Mouse (Mus musculus) CH12F3 (cell line): Measurements from ENCODE around the gene Ahnak2.
"Not testable (repeated sequence)": the region's sequence is repeated elsewhere in the genome, so short reads cannot be mapped to it uniquely, and the experiment has no call there.

Source experiments
- in situ Hi-C: fragments of 300-500 bp; cut with MboI; formaldehyde crosslinking; loops from 2 replicates; pipeline ENCODE4 v1.14.3; 2020; ENCODE audit warnings: low sequenced_read_pairs

Ahnak2 gene

GRCm38 (mm10) chr12:112801864-112802846, at the start of gene Ahnak2:
Gene Ahnak2 (minus strand): TSS chr12:112802657.
- in situ Hi-C loops, result no loop called here

- in situ Hi-C loops, result no loop called here
These were observed 48.7 kb upstream of the Ahnak2 start for GRCm38 (mm10) chr12:112851116-112851515.

- in situ Hi-C loops, result no loop called here
These were observed 47.9 kb upstream of the Ahnak2 start for GRCm38 (mm10) chr12:112850344-112850743.

- in situ Hi-C loops, result no loop called here
These were observed 47.0 kb upstream of the Ahnak2 start for GRCm38 (mm10) chr12:112849235-112850022.

- in situ Hi-C loops, result no loop called here
These were observed 45.4 kb upstream of the Ahnak2 start for GRCm38 (mm10) chr12:112847880-112848279.

GRCm38 (mm10) chr12:112843803-112844202, 41.3 kb upstream of the Ahnak2 start:
- in situ Hi-C loops, result no loop called here

- in situ Hi-C loops, result not testable (repeated sequence)
These were observed 39.7 kb upstream of the Ahnak2 start for GRCm38 (mm10) chr12:112842128-112842527.

GRCm38 (mm10) chr12:112841338-112841892, 39.0 kb upstream of the Ahnak2 start:
- in situ Hi-C loops, result not testable (repeated sequence)

GRCm38 (mm10) chr12:112840209-112841086, 38.0 kb upstream of the Ahnak2 start:
- in situ Hi-C loops, result no loop called here

- in situ Hi-C loops, result no loop called here
These were observed 32.6 kb upstream of the Ahnak2 start for GRCm38 (mm10) chr12:112835046-112835445.

GRCm38 (mm10) chr12:112833527-112833926, 31.1 kb upstream of the Ahnak2 start:
- in situ Hi-C loops, result no loop called here

GRCm38 (mm10) chr12:112832411-112832810, 30.0 kb upstream of the Ahnak2 start:
- in situ Hi-C loops, result no loop called here

GRCm38 (mm10) chr12:112830570-112830969, 28.1 kb upstream of the Ahnak2 start:
- in situ Hi-C loops, result no loop called here

- in situ Hi-C loops, result no loop called here
These were observed 27.7 kb upstream of the Ahnak2 start for GRCm38 (mm10) chr12:112830141-112830540.

- in situ Hi-C loops, result no loop called here
These were observed 26.9 kb upstream of the Ahnak2 start, which contains the start of gene Cdca4 for GRCm38 (mm10) chr12:112829244-112829864. Gene Cdca4 (minus strand): TSS chr12:112829423.

- in situ Hi-C loops, result no loop called here
These were observed 26.2 kb upstream of the Ahnak2 start for GRCm38 (mm10) chr12:112828501-112829243.

GRCm38 (mm10) chr12:112825901-112826300, 23.4 kb upstream of the Ahnak2 start:
- in situ Hi-C loops, result no loop called here

GRCm38 (mm10) chr12:112823221-112823620, 20.8 kb upstream of the Ahnak2 start:
- in situ Hi-C loops, result no loop called here

- in situ Hi-C loops, result no loop called here
These were observed 20.2 kb upstream of the Ahnak2 start for GRCm38 (mm10) chr12:112822676-112823075.
